Mouse (Mus musculus) ES-Bruce4 (cell line): ENCODE results near the gene Bnip3. TPM values are rescaled to one million over a fixed set of nuclear protein-coding genes. Genes with fewer than 3 reads are reported as not detected.

Source experiments
- H3K27ac ChIP-seq: 2 replicates; pipeline ENCODE4 v1.5.1; 2012; ENCODE audit warnings: low read length, inconsistent platforms; ENCODE audit not compliant: insufficient read depth
- H3K27me3 ChIP-seq: 2 replicates; pipeline ENCODE4 v1.6.1; 2012; ENCODE audit warnings: mild to moderate bottlenecking, low read length, inconsistent platforms; ENCODE audit not compliant: control insufficient read depth, poor library complexity, insufficient read depth, severe bottlenecking
- H3K36me3 ChIP-seq: 2 replicates; pipeline ENCODE4 v1.6.1; 2012; ENCODE audit warnings: inconsistent platforms, mild to moderate bottlenecking, low read length, moderate library complexity; ENCODE audit not compliant: control insufficient read depth, poor library complexity, insufficient read depth, severe bottlenecking
- H3K4me1 ChIP-seq: one replicate; pipeline ENCODE4 v1.8.1; 2011; ENCODE audit warnings: low read length; ENCODE audit not compliant: control insufficient read depth, insufficient read depth
- H3K4me3 ChIP-seq: 2 replicates; pipeline ENCODE4 v1.5.1; 2011; ENCODE audit warnings: low read depth, mild to moderate bottlenecking, low read length
- H3K9ac ChIP-seq: 2 replicates; pipeline ENCODE4 v1.6.1; 2012; ENCODE audit warnings: low read depth, mild to moderate bottlenecking, inconsistent platforms; ENCODE audit not compliant: poor library complexity, severe bottlenecking
- H3K9me3 ChIP-seq: replicated peaks from 2 replicates; pipeline ENCODE4 v1.6.1; 2012; ENCODE audit warnings: mild to moderate bottlenecking, low read length, inconsistent platforms; ENCODE audit not compliant: control insufficient read depth, poor library complexity, insufficient read depth, severe bottlenecking
- CTCF ChIP-seq: IDR thresholded peaks from one replicate; pipeline ENCODE4 v1.8.1; 2011; ENCODE audit warnings: low read depth, low read length
- EP300 ChIP-seq: IDR thresholded peaks from 2 replicates; pipeline ENCODE4 v1.6.1; 2011; ENCODE audit warnings: low read depth, low read length; ENCODE audit not compliant: insufficient read depth
- POLR2A ChIP-seq: IDR thresholded peaks from one replicate; pipeline ENCODE4 v1.8.1; 2011; ENCODE audit warnings: low read length; ENCODE audit not compliant: insufficient read depth
- polyA plus RNA-seq: library from polyadenylated mRNA; stranded (reverse); fragments of >200 nt; gene quantifications from 2 replicates; pipeline ENCODE4 v1.2.4, GENCODE M21; 2011; ENCODE audit warnings: low read depth; ENCODE audit not compliant: missing spikeins, insufficient read depth, insufficient read length

Gene Bnip3
- polyA plus RNA-seq, 1 experiment: 73.7 TPM

- H3K9ac ChIP-seq: no peak overlapping the region
Observed at GRCm38 (mm10) chr7:138942301-138942700, 33.0 kb upstream of the Bnip3 start.

GRCm38 (mm10) chr7:138941571-138941970 lies 32.3 kb upstream of the Bnip3 start:
- Histone ChIP-seq H3K9ac (no peak overlapping the region), H3K4me3 (no peak overlapping the region), H3K36me3 (no peaks in the 10 kb centered on the region), H3K4me1 (no peaks in the 10 kb centered on the region), H3K27me3 (peaks cover 4% of the 10 kb centered on the region; the same call in 1 of the 2 replicates), H3K27ac (no peak overlapping the region), H3K9me3 (no peaks in the 10 kb centered on the region)
- no peak for TF ChIP-seq POLR2A
- no peak for TF ChIP-seq EP300
- no peak for TF ChIP-seq CTCF

More at GRCm38 (mm10) chr7:138942301-138942700, 33.0 kb upstream of the Bnip3 start:
- no peak overlapping the region for H3K4me3 ChIP-seq
- no peaks in the 10 kb centered on the region for H3K9me3 ChIP-seq
- H3K27me3 ChIP-seq: peaks cover 4% of the 10 kb centered on the region; the same call in 1 of the 2 replicates
- H3K36me3 ChIP-seq: no peaks in the 10 kb centered on the region
- H3K4me1 ChIP-seq: no peaks in the 10 kb centered on the region
- no peak overlapping the region for H3K27ac ChIP-seq
- TF ChIP-seq POLR2A: no peak
- TF ChIP-seq CTCF: no peak
- no peak for TF ChIP-seq EP300

- TF ChIP-seq EP300: no peak
- no peak for TF ChIP-seq CTCF
- TF ChIP-seq POLR2A: no peak
- peaks cover 4% of the 10 kb centered on the region; the same call in 1 of the 2 replicates for H3K27me3 ChIP-seq
- peak within 1 kb of the TSS; percentile 8 for H3K9ac ChIP-seq
Observed at GRCm38 (mm10) chr7:138940612-138941461, 31.5 kb upstream of the Bnip3 start, which contains the start of gene Jakmip3. Gene Jakmip3, plus strand, starts transcription at chr7:138940730.

GRCm38 (mm10) chr7:138940256-138940611 lies 30.9 kb upstream of the Bnip3 start:
- no peaks in the 10 kb centered on the region for H3K36me3 ChIP-seq
- H3K9me3 ChIP-seq: no peaks in the 10 kb centered on the region
- peak overlapping the region; percentile 8 for H3K9ac ChIP-seq
- no peaks in the 10 kb centered on the region for H3K4me1 ChIP-seq
- H3K4me3 ChIP-seq: peak overlapping the region; percentile 66
- H3K27me3 ChIP-seq: peaks cover 4% of the 10 kb centered on the region; the same call in 1 of the 2 replicates
- no peak overlapping the region for H3K27ac ChIP-seq
- no peak for TF ChIP-seq CTCF
- no peak for TF ChIP-seq POLR2A
- TF ChIP-seq EP300: no peak

More at GRCm38 (mm10) chr7:138940612-138941461, 31.5 kb upstream of the Bnip3 start, which contains the start of gene Jakmip3:
- Histone ChIP-seq H3K4me1 (no peaks in the 10 kb centered on the region), H3K4me3 (peak within 1 kb of the TSS; percentile 66), H3K9me3 (no peaks in the 10 kb centered on the region), H3K36me3 (no peaks in the 10 kb centered on the region), H3K27ac (no peak within 1 kb of the TSS)

- no peak overlapping the region for H3K4me3 ChIP-seq
- no peaks in the 10 kb centered on the region for H3K9me3 ChIP-seq
- H3K36me3 ChIP-seq: no peaks in the 10 kb centered on the region
- H3K9ac ChIP-seq: no peak overlapping the region
- no peak overlapping the region for H3K27ac ChIP-seq
- TF ChIP-seq EP300: no peak
- TF ChIP-seq POLR2A: no peak
- no peak for TF ChIP-seq CTCF
- H3K4me1 ChIP-seq: no peaks in the 10 kb centered on the region
- H3K27me3 ChIP-seq: peaks cover 4% of the 10 kb centered on the region; the same call in 1 of the 2 replicates
Observed at GRCm38 (mm10) chr7:138938991-138939390, 29.7 kb upstream of the Bnip3 start.

- no peaks in the 10 kb centered on the region for H3K9me3 ChIP-seq
- no peak for TF ChIP-seq POLR2A
- TF ChIP-seq CTCF: peak; percentile 7
- TF ChIP-seq EP300: no peak
- no peaks in the 10 kb centered on the region for H3K4me1 ChIP-seq
- H3K27me3 ChIP-seq: no peaks in the 10 kb centered on the region; the same call in 1 of the 2 replicates
- no peak overlapping the region for H3K27ac ChIP-seq
- H3K4me3 ChIP-seq: no peak overlapping the region
- no peak overlapping the region for H3K9ac ChIP-seq
- H3K36me3 ChIP-seq: no peaks in the 10 kb centered on the region
Observed at GRCm38 (mm10) chr7:138934523-138934922, 25.2 kb upstream of the Bnip3 start.
